Mouse (Mus musculus): ENCODE results near the gene A930018P22Rik.

Gene A930018P22Rik

DNA sequence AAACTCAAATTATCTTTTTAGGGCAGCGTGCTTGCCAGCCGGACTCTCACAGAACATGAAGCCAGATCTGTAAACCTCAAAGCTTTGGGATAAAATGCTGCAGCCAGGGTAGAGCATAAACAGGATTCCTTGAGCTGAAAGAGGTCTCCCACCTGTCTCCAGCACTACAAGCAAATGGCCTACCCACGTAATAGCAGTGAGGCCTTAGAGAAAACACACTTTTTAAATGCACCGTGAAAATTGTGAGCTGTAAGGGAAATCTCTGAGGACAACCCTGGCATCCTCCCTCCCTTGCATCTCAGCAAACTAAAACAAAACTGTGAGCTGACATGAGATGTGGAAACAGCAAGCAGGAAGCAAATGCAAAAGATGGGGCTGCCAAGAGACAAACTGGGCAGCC lies 35.3 kb downstream of the A930018P22Rik start:
- DNase-seq (ENCODE audit: low spot score in 2 of 2) = no peak

DNA sequence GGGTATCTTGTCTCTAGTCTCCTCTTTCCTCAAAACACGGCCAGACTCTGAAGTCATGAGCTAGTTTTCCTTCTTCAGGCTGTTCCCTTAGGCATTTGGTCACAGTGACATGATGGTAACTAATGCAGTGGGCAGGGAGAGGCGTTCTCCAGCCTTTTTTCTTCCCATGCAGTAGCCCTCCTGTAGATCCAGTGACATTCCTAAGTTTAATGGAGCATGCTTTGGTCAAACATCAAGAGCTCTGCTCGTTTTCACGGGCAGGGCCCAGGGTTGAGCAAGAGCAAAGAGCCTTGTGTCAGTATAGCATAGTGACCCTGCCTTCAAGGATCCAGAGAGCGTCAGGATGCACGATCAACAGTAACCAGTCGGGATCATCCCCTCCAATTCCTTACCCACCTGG lies 40.8 kb downstream of the A930018P22Rik start:
- DNase-seq (ENCODE audit: low spot score in 2 of 2) = no peak

DNA sequence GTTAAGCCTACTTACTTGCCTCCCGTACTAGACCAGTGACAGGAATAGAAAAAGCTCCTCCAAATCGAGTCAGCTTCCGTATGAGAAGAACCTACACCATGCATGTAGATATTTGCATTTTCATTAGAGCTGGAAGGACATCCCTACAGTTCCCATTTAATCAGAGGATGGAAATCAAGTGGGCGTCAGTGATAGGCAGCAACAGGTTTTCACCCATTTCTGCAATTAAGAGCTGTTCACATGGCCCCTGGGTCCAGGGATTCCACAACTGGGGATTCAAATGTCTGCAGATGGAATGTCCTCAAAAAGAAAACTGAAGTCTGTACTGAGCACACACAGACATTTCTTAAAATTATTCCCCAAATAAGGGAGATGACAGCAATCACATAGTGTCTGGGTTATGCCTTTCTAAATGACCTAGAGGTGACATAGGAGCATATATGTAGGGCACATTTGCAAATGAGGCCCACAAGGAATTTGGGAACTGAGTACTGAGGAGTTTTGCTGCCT lies 41.5 kb downstream of the A930018P22Rik start:
- DNase-seq (ENCODE audit: low spot score in 2 of 2) = no peak

DNA sequence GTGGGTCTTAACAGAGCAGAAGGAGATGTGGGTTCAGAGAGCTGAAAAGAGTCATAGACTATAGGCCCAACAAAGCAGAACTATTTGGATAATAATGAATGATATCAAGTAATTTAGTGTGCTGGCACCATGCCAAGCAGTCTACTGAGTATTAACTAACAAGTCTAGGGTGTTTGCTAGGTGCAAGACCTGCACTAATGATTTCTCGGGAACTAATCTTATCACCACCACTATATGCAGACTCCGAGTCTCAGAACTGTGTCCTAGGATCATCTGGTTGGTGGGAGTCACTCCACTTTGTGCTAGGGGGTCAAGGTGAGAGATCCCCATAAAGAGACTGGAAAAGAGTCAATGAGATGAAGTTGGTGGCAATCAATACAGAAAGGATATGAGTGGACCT lies 43.1 kb downstream of the A930018P22Rik start:
- DNase-seq (ENCODE audit: low spot score in 2 of 2) = no peak

DNA sequence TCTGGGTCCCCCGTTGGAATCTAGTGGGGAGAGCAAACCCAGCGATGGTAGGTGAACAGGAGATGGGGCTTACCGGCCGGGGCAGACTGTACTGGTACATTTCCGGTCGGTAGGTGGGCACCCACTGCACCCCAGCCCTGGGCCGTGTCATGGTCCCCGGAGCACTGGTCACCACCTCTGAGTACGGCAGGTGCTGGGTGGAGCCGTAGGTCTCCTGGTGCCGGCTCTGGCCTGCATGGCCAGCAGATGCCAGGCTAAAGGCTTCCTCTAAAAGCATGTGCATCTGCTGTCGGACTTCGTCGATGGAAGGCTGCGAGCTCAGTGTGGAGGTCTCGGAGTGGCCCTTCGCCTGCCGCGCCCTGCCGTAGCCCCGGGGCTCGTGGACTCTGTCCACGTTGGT lies 45.2 kb downstream of the A930018P22Rik start:
- DNase-seq (ENCODE audit: low spot score in 2 of 2) = no peak

DNA sequence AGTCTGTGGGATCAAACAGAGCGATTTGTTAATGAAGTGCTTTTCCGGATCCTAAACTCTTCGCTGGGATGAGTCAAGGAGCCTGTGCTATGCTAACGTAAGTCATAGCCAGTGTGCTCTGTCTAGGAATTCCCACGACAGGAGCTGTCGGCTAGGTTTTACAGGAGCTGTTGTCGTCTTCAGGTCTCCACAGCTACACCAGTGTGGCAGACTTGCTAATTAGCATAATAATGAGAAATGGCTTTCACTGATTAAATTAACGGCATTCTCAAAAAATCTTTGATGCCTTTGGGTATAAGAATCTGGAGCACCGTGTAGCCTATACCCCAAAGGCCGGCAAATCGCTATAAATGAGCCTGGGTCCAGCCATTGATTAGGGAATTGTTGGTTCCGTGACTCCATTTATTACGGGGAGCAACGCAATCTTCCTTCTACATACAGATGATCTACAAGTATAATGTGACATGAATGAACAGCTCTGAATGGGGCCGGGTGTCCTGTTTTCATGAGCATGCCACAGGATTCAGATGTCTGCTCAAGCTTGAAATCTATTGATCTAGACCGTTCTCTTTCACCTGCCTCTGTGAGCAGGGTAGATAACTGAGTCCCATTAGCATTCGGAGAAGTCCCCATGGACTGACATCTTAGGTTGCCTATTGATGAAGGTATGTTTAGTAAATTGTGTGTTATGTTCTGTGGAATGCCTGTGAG lies 45.8 kb downstream of the A930018P22Rik start:
- DNase-seq (ENCODE audit: low spot score in 2 of 2) = no peak

DNA sequence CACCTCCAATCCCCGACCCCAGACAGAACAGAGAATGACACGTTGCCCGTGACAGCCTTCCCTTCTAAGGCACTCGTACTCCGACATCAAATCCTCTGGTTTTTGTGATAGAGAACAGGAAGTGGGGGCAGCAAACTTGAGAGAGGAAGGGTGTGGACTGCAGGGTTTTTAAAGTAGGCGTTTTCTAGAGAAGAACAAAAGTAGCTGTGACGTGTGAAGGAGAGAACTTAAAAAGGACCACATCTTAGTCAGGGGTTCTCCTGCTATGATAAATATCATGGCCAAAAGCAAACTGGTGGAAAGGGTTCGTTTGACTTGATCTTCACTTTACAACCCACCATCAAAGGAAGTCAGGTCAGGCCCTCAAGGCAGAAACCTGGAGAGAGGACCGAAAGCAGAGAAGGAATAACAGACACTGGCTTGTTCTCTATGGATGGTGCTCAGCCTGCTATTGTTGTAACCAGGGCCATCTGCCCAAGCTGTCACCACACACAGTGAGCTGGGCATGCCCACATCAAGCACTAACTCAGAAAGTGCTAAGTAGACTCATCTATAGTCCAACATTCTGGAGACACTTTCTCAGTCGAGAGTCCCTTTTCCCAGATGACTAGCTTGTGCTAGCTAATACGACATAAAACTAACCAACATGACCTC lies 50.3 kb downstream of the A930018P22Rik start:
- DNase-seq (ENCODE audit: low spot score in 2 of 2) = no peak

DNA sequence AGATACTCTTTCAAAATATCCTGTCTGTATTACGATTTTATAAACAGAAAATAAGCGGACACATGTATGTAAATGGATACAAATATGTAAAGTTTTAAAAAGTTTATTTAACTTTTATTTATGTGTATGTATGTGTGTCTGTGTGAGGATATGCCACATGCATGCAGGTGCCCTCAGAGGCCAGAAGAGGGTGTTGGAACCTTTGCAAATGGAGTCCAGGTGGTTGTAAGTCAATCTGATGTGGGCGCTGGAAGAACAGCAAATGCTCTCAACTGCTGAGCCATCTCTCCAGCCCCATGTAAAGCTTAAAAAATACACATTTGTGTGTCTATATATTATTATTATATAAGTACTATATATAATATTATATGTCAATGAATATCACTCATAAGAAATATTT lies 50.9 kb downstream of the A930018P22Rik start:
- DNase-seq (ENCODE audit: low spot score in 2 of 2) = no peak
